ENCODE assay signal across 8 mouse cellular contexts in genomic region chr7:88097715-88098114, GRCm38 (mm10).
A peak's percentile ranks its signal among the peaks of the same experiment; 100 is the strongest.
DNase-seq lines count a peak whose midpoint lies in the region; ATAC-seq and TF ChIP-seq lines count a peak whose summit lies in the region.

No protein-coding gene starts in this region.

- no peaks in the 10 kb centered on the region for H3K9me3 ChIP-seq in kidney, postnatal 0 days (replicated peaks; ENCODE audit: low read length)

- H3K9ac ChIP-seq in kidney, postnatal 0 days (ENCODE audit: low read depth, low read length): no peak overlapping the region

- no peak for TF ChIP-seq POLR2A in lung, adult 2 months (IDR thresholded peaks at IDR 0.05; ENCODE audit: borderline replicate concordance, extremely low read depth, low read depth, low read length)

- H3K4me3 ChIP-seq in kidney, postnatal 0 days (replicated peaks; ENCODE audit: low read depth, low read length): no peak overlapping the region
- no peak overlapping the region for H3K4me3 ChIP-seq in lung, adult 2 months (replicated peaks; ENCODE audit: extremely low read depth, low read depth, low read length)

- DNase-seq in CD4-positive helper T cell, adult 2 months (ENCODE audit: low read depth, low spot score): peak; percentile 59
- DNase-seq in embryo, embryonic 9.5 days (ENCODE audit: extremely low spot score): peak; percentile 54
- DNase-seq in heart, adult 8-10 months (ENCODE audit: low spot score): peak; percentile 56
- peak; percentile 81 for DNase-seq in kidney, postnatal 0 days (ENCODE audit: low spot score)
- DNase-seq in lung, adult 2 months: peak; percentile 59
- DNase-seq in retina, embryonic 14.5 days (ENCODE audit: low spot score): peak; percentile 78
- peak; percentile 61 for DNase-seq in thymus, postnatal 14 days

- 3% methylated on average over 1 of the region's 1 CpGs for WGBS in kidney, postnatal 0 days
- WGBS in lung, adult 2 months: 2% methylated on average over 1 of the region's 1 CpGs

- no peak overlapping the region for H3K4me2 ChIP-seq in kidney, postnatal 0 days (ENCODE audit: low read length)

- H3K4me1 ChIP-seq in kidney, postnatal 0 days (replicated peaks; ENCODE audit: insufficient read depth, low read length): no peaks in the 10 kb centered on the region
- no peaks in the 10 kb centered on the region for H3K4me1 ChIP-seq in lung, adult 2 months (ENCODE audit: control insufficient read depth, insufficient read depth, low read length)

- peak; percentile 84 for TF ChIP-seq CTCF in kidney, postnatal 0 days (IDR thresholded peaks at IDR 0.05; ENCODE audit: low read depth)
- TF ChIP-seq CTCF in lung, adult 2 months (IDR thresholded peaks at IDR 0.05; ENCODE audit: insufficient read depth, low read length): peak; percentile 62

- peak; percentile 96 for ATAC-seq in activated CD4-positive, CD25-positive, alpha-beta regulatory T cell, adult 4 months
- peak; percentile 80 for ATAC-seq in kidney, postnatal 0 days (replicated peaks; ENCODE audit: low FRiP score, low read depth)

- H3K27ac ChIP-seq in kidney, postnatal 0 days: no peak overlapping the region

- H3K27me3 ChIP-seq in kidney, postnatal 0 days (ENCODE audit: insufficient read depth, low read length): no peaks in the 10 kb centered on the region

- no peaks in the 10 kb centered on the region for H3K36me3 ChIP-seq in kidney, postnatal 0 days (ENCODE audit: insufficient read depth, low read length)
